Mouse (Mus musculus): ENCODE measurements around the gene Lyrm4. TPM values are rescaled to one million over a fixed set of nuclear protein-coding genes. Genes with fewer than 3 reads are reported as not detected.
A peak's percentile ranks its signal among the peaks of the same experiment; 100 is the strongest.

Lyrm4 gene
- total and polyA plus RNA-seq, 3 experiments = 22.6 to 25.4 TPM; not detected in 1

DNA sequence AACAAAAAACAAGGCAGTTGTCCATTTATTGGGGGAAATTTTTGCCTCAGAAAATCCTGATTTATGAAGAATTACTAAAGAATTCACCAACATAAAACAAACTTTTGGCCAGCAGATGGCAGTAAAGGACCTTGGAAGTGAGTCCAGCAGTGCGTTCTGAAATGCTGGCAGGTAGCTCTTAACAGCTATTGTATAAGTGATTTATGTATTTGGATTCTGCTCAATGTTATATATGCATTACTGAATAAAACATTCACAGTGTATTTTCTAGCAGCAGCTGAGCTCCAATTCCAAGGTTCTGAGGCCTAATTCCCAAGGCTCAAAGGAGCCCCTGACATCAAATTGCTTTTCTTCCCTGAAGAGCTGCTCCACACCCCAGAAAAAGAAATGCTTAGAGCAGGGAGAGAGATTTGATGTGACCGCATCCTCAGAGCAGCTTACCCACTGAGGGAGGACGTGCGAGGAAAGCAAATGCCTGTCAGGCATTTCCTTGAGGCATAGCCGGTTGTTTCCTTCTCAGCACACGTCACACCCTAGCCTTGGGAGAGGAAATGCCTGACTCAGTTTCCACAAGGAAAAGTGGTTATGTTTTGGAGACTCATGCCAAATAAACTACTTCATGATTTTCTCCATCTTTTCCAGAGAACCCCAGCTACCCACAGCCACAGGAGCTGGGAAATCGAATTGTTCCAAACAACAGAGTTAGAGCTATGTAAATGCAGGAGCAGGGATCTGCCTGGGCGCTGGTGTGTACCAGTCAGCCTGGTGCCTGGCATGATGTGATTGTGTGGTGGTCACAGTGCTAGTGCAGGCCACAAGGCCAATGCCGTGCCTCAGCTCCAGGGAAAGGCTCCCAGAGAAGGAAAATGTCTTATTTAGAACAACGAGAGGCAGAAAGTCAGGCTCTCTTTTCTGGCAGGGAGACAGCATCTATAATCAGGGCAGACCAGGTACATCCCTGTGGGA, 97.7 kb downstream of the Lyrm4 start:
- H3K27me3 ChIP-seq (ENCODE audit: control insufficient read depth in 1 of 2, insufficient read depth in 2 of 2, low read length in 2 of 2) = no peaks in the 10 kb centered on the region
- no peak overlapping the region for H3K9ac ChIP-seq (ENCODE audit: control insufficient read depth, low read depth, low read length, poor library complexity, severe bottlenecking)
- no peak for TF ChIP-seq MAZ (IDR thresholded peaks at IDR 0.05; ENCODE audit: low read depth, low read length)
- TF ChIP-seq MAFK (IDR thresholded peaks at IDR 0.05; ENCODE audit: borderline replicate concordance, low read depth, low read length) = no peak
- no peak for TF ChIP-seq JUND (IDR thresholded peaks at IDR 0.05; ENCODE audit: low read depth, low read length)
- TF ChIP-seq USF1 (IDR thresholded peaks at IDR 0.05; ENCODE audit: low read depth, low read length) = no peak
- TF ChIP-seq USF2 (IDR thresholded peaks at IDR 0.05; ENCODE audit: borderline replicate concordance in 1 of 2, insufficient read depth in 1 of 2, low read depth in 1 of 2, low read length in 2 of 2) = no peak
- TF ChIP-seq ZC3H11A (IDR thresholded peaks at IDR 0.05; ENCODE audit: low read depth, low read length) = peak; percentile 84
- peak; percentile 79 for TF ChIP-seq SMC3 (IDR thresholded peaks at IDR 0.05; ENCODE audit: low read depth, low read length)
- peak; percentile 94 for TF ChIP-seq RAD21 (IDR thresholded peaks at IDR 0.05; ENCODE audit: low read depth, low read length)
- TF ChIP-seq CTCF (IDR thresholded peaks at IDR 0.05 in 2 of 3, conservative IDR thresholded peaks at IDR 0.05 in 1 of 3; ENCODE audit: control insufficient read depth in 1 of 3, insufficient read depth in 1 of 3, low read depth in 2 of 3, low read length in 3 of 3, poor library complexity in 1 of 3, severe bottlenecking in 1 of 3) = peak; percentile 47 to 82 (median 64); a peak in 5 of 6 replicates
- no peaks in the 10 kb centered on the region for H3K9me3 ChIP-seq (replicated peaks; ENCODE audit: insufficient read depth, low read length)
- no peak overlapping the region for H3K27ac ChIP-seq (ENCODE audit: control insufficient read depth, low read depth, low read length)
- peak; percentile 81 for DNase-seq (ENCODE audit: low read depth, low spot score)
- H3K4me3 ChIP-seq (ENCODE audit: control insufficient read depth in 1 of 2, insufficient read depth in 1 of 2, low read depth in 2 of 2, low read length in 2 of 2) = no peak overlapping the region
- H3K79me2 ChIP-seq (ENCODE audit: control insufficient read depth, insufficient read depth, low read length, poor library complexity) = no peaks in the 10 kb centered on the region
- H3K4me1 ChIP-seq (ENCODE audit: control insufficient read depth in 1 of 2, insufficient read depth in 2 of 2, low read length in 2 of 2) = no peaks in the 10 kb centered on the region
- H3K36me3 ChIP-seq (ENCODE audit: control insufficient read depth in 1 of 2, insufficient read depth in 2 of 2, low read length in 2 of 2) = peaks cover 0 to 3% of the 10 kb centered on the region in 2 experiments; a peak in 1 of 4 replicates

DNA sequence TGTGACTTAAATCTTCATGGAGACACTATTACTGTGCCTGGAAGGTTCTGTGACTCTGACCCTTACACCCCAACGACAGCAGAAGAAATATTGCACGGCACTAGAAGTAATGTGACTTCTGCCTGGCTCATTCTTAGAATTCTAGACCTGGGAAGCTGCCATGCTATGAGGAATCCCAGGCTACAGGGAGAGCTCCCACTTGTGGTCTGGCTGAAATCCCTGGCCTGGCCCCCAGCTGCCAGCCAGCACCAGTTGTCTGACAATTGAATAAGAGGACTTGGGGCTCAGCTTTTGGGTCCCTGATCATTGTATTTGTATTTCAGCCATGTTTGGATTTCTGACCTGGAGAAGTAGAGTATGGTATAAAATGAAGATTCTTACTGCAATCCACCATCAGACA, 99.3 kb downstream of the Lyrm4 start:
- no peaks in the 10 kb centered on the region for H3K27me3 ChIP-seq (ENCODE audit: control insufficient read depth in 1 of 2, insufficient read depth in 2 of 2, low read length in 2 of 2)
- no peak overlapping the region for H3K27ac ChIP-seq (ENCODE audit: control insufficient read depth, low read depth, low read length)
- H3K36me3 ChIP-seq (ENCODE audit: control insufficient read depth in 1 of 2, insufficient read depth in 2 of 2, low read length in 2 of 2) = peaks cover 0 to 3% of the 10 kb centered on the region in 2 experiments; a peak in 1 of 4 replicates
- H3K4me1 ChIP-seq (ENCODE audit: control insufficient read depth in 1 of 2, insufficient read depth in 2 of 2, low read length in 2 of 2) = no peaks in the 10 kb centered on the region
- H3K79me2 ChIP-seq (ENCODE audit: control insufficient read depth, insufficient read depth, low read length, poor library complexity) = no peaks in the 10 kb centered on the region
- H3K9ac ChIP-seq (ENCODE audit: control insufficient read depth, low read depth, low read length, poor library complexity, severe bottlenecking) = no peak overlapping the region
- TF ChIP-seq POLR2A (IDR thresholded peaks at IDR 0.05; ENCODE audit: control insufficient read depth in 1 of 2, insufficient read depth in 1 of 2, low read depth in 1 of 2, low read length in 2 of 2, poor library complexity in 1 of 2) (no peak), RCOR1 (IDR thresholded peaks at IDR 0.05; ENCODE audit: low read depth, low read length) (no peak), ELF1 (IDR thresholded peaks at IDR 0.05; ENCODE audit: low read depth, low read length) (no peak), MEF2A (IDR thresholded peaks at IDR 0.05; ENCODE audit: extremely low read depth, insufficient replicate concordance, low read depth, low read length, poor library complexity, severe bottlenecking) (no peak), MAX (IDR thresholded peaks at IDR 0.05; ENCODE audit: low read length) (no peak), JUND (IDR thresholded peaks at IDR 0.05; ENCODE audit: low read depth, low read length) (no peak), GATA1 (IDR thresholded peaks at IDR 0.05; ENCODE audit: low read depth, low read length) (no peak), SMC3 (IDR thresholded peaks at IDR 0.05; ENCODE audit: low read depth, low read length) (no peak)
- DNase-seq (ENCODE audit: low read depth, low spot score) = no peak
- H3K4me3 ChIP-seq (ENCODE audit: control insufficient read depth in 1 of 2, insufficient read depth in 1 of 2, low read depth in 2 of 2, low read length in 2 of 2) = no peak overlapping the region
- H3K9me3 ChIP-seq (replicated peaks; ENCODE audit: insufficient read depth, low read length) = no peaks in the 10 kb centered on the region
